Mouse (Mus musculus) MEL (cell line): Measurements from ENCODE around the gene Gsto2. TPM values are rescaled to one million over a fixed set of nuclear protein-coding genes. Genes with fewer than 3 reads are reported as not detected.

ENCODE experiments used
- DNase-seq: peaks from one replicate; pipeline ENCODE4 v3.0.0; 2011; ENCODE audit warnings: low read depth, low spot score
- H3K27ac ChIP-seq: 2 replicates; pipeline ENCODE4 v1.5.1; 2012; ENCODE audit warnings: low read depth, mild to moderate bottlenecking, control low read depth, low read length, moderate library complexity; ENCODE audit not compliant: control insufficient read depth
- H3K27me3 ChIP-seq, 2 experiments: fragments of 150-350 bp in 1 of 2; sonication (generic) in 1 of 2; 2 replicates each; pipeline ENCODE4 v1.6.1; 2012; ENCODE audit warnings: low read length in 2 of 2, mild to moderate bottlenecking in 2 of 2, improper control_type of control experiment in 1 of 2, moderate library complexity in 1 of 2; ENCODE audit not compliant: insufficient read depth in 2 of 2, control insufficient read depth in 1 of 2
- H3K36me3 ChIP-seq, 2 experiments: 2 replicates each; pipeline ENCODE4 v1.6.1; 2012 to 2014; ENCODE audit warnings: low read length in 2 of 2, improper control_type of control experiment in 1 of 2, inconsistent platforms in 1 of 2, mild to moderate bottlenecking in 1 of 2; ENCODE audit not compliant: insufficient read depth in 2 of 2, control insufficient read depth in 1 of 2
- H3K4me1 ChIP-seq, 2 experiments: fragments of 150-350 bp in 1 of 2; sonication (generic) in 1 of 2; 2 replicates each; pipeline ENCODE4 v1.6.1; 2012; ENCODE audit warnings: low read length in 2 of 2, improper control_type of control experiment in 1 of 2, mild to moderate bottlenecking in 1 of 2; ENCODE audit not compliant: insufficient read depth in 2 of 2, control insufficient read depth in 1 of 2
- H3K4me3 ChIP-seq, 2 experiments: fragments of 150-350 bp in 1 of 2; sonication (generic) in 1 of 2; 2 replicates each; pipeline ENCODE4 v1.5.1; 2012; ENCODE audit warnings: low read depth in 2 of 2, low read length in 2 of 2, mild to moderate bottlenecking in 2 of 2, moderate library complexity in 2 of 2, control low read depth in 1 of 2, improper control_type of control experiment in 1 of 2; ENCODE audit not compliant: control insufficient read depth in 1 of 2, insufficient read depth in 1 of 2
- H3K79me2 ChIP-seq: 2 replicates; pipeline ENCODE4 v1.6.1; 2012; ENCODE audit warnings: mild to moderate bottlenecking, low read length, moderate library complexity; ENCODE audit not compliant: control insufficient read depth, poor library complexity, insufficient read depth
- H3K9ac ChIP-seq: 2 replicates; pipeline ENCODE4 v1.6.1; 2012; ENCODE audit warnings: low read depth, mild to moderate bottlenecking, control low read depth, low read length, moderate library complexity; ENCODE audit not compliant: control insufficient read depth, poor library complexity, severe bottlenecking
- H3K9me3 ChIP-seq: fragments of 150-350 bp; sonication (generic); replicated peaks from 2 replicates; pipeline ENCODE4 v1.6.1; 2012; ENCODE audit warnings: mild to moderate bottlenecking, low read length, improper control_type of control experiment, moderate library complexity; ENCODE audit not compliant: insufficient read depth
- BHLHE40 ChIP-seq: IDR thresholded peaks from 2 replicates; pipeline ENCODE4 v1.6.1; 2012; ENCODE audit warnings: low read depth, mild to moderate bottlenecking, inconsistent platforms, low read length, improper control_type of control experiment, borderline replicate concordance
- CHD1 ChIP-seq: IDR thresholded peaks from 2 replicates; pipeline ENCODE4 v1.6.1; 2012; ENCODE audit warnings: low read depth, mild to moderate bottlenecking, inconsistent platforms, low read length, improper control_type of control experiment
- CHD2 ChIP-seq: IDR thresholded peaks from 2 replicates; pipeline ENCODE4 v1.6.1; 2011; ENCODE audit warnings: low read length, improper control_type of control experiment
- CTCF ChIP-seq, 3 experiments: IDR thresholded peaks in 2 of 3; conservative IDR thresholded peaks in 1 of 3; 2 replicates each; pipeline ENCODE4 v1.5.1; 2011 to 2012; ENCODE audit warnings: low read length in 3 of 3, low read depth in 2 of 3, mild to moderate bottlenecking in 2 of 3, improper control_type of control experiment in 1 of 3, inconsistent platforms in 1 of 3, mixed read lengths in 1 of 3, moderate library complexity in 1 of 3; ENCODE audit not compliant: control insufficient read depth in 1 of 3, insufficient read depth in 1 of 3, poor library complexity in 1 of 3, severe bottlenecking in 1 of 3
- ELF1 ChIP-seq: IDR thresholded peaks from 2 replicates; pipeline ENCODE4 v1.6.1; 2014; ENCODE audit warnings: low read depth, mild to moderate bottlenecking, inconsistent platforms, low read length, improper control_type of control experiment, moderate library complexity
- EP300 ChIP-seq, 2 experiments: IDR thresholded peaks; 2 replicates each; pipeline ENCODE4 v1.6.1; 2011; ENCODE audit warnings: improper control_type of control experiment in 2 of 2, low read length in 2 of 2, low read depth in 1 of 2, mild to moderate bottlenecking in 1 of 2
- ETS1 ChIP-seq: IDR thresholded peaks from 2 replicates; pipeline ENCODE4 v1.6.1; 2012; ENCODE audit warnings: low read depth, mild to moderate bottlenecking, inconsistent platforms, low read length, improper control_type of control experiment, moderate library complexity
- GABPA ChIP-seq: IDR thresholded peaks from 2 replicates; pipeline ENCODE4 v1.6.1; 2012; ENCODE audit warnings: low read depth, mild to moderate bottlenecking, inconsistent platforms, low read length, improper control_type of control experiment, moderate library complexity
- HCFC1 ChIP-seq: IDR thresholded peaks from 2 replicates; pipeline ENCODE4 v1.6.1; 2012; ENCODE audit warnings: low read depth, mild to moderate bottlenecking, inconsistent platforms, low read length, improper control_type of control experiment, moderate library complexity
- JUND ChIP-seq: IDR thresholded peaks from 2 replicates; pipeline ENCODE4 v1.6.1; 2011; ENCODE audit warnings: low read depth, mild to moderate bottlenecking, improper control_type of control experiment, low read length
- MXI1 ChIP-seq: IDR thresholded peaks from 2 replicates; pipeline ENCODE4 v1.6.1; 2011; ENCODE audit warnings: mild to moderate bottlenecking, low read depth, low read length, improper control_type of control experiment
- MYB ChIP-seq: IDR thresholded peaks from 2 replicates; pipeline ENCODE4 v1.6.1; 2011; ENCODE audit warnings: mild to moderate bottlenecking, low read depth, low read length, improper control_type of control experiment
- NELFE ChIP-seq: IDR thresholded peaks from 2 replicates; pipeline ENCODE4 v1.6.1; 2011; ENCODE audit warnings: low read depth, low read length, improper control_type of control experiment
- NRF1 ChIP-seq: IDR thresholded peaks from 2 replicates; pipeline ENCODE4 v1.6.1; 2014; ENCODE audit warnings: low read depth, mild to moderate bottlenecking, inconsistent platforms, low read length, improper control_type of control experiment, moderate library complexity; ENCODE audit not compliant: poor library complexity, insufficient read depth, severe bottlenecking
- POLR2AphosphoS5 ChIP-seq: IDR thresholded peaks from 2 replicates; pipeline ENCODE4 v1.6.1; 2012; ENCODE audit warnings: low read depth, borderline replicate concordance, mild to moderate bottlenecking, inconsistent platforms, low read length, moderate library complexity, mixed read lengths
- SIN3A ChIP-seq: IDR thresholded peaks from 2 replicates; pipeline ENCODE4 v1.6.1; 2012; ENCODE audit warnings: low read length, improper control_type of control experiment, inconsistent platforms
- TBP ChIP-seq: IDR thresholded peaks from 2 replicates; pipeline ENCODE4 v1.8.0; 2011; ENCODE audit warnings: low read depth, low read length, improper control_type of control experiment
- TCF12 ChIP-seq: IDR thresholded peaks from 2 replicates; pipeline ENCODE4 v1.6.1; 2014; ENCODE audit warnings: low read depth, mild to moderate bottlenecking, inconsistent platforms, low read length, improper control_type of control experiment, moderate library complexity
- UBTF ChIP-seq: IDR thresholded peaks from 2 replicates; pipeline ENCODE4 v1.6.1; 2012; ENCODE audit warnings: low read depth, mild to moderate bottlenecking, inconsistent platforms, low read length, improper control_type of control experiment, moderate library complexity, borderline replicate concordance; ENCODE audit not compliant: insufficient read depth
- USF1 ChIP-seq: IDR thresholded peaks from 2 replicates; pipeline ENCODE4 v1.6.1; 2014; ENCODE audit warnings: low read depth, mild to moderate bottlenecking, inconsistent platforms, low read length, improper control_type of control experiment, moderate library complexity
- USF2 ChIP-seq, 2 experiments: IDR thresholded peaks; 2 replicates each; pipeline ENCODE4 v1.6.1; 2011 to 2012; ENCODE audit warnings: improper control_type of control experiment in 2 of 2, low read length in 2 of 2, borderline replicate concordance in 1 of 2, inconsistent platforms in 1 of 2, low read depth in 1 of 2, mild to moderate bottlenecking in 1 of 2; ENCODE audit not compliant: insufficient read depth in 1 of 2
- ZC3H11A ChIP-seq: IDR thresholded peaks from 2 replicates; pipeline ENCODE4 v1.6.1; 2012; ENCODE audit warnings: low read depth, mild to moderate bottlenecking, inconsistent platforms, low read length, improper control_type of control experiment
- ZMIZ1 ChIP-seq: IDR thresholded peaks from 2 replicates; pipeline ENCODE4 v1.6.1; 2012; ENCODE audit warnings: low read depth, mild to moderate bottlenecking, inconsistent platforms, low read length, improper control_type of control experiment, moderate library complexity
- ZNF384 ChIP-seq: IDR thresholded peaks from 2 replicates; pipeline ENCODE4 v1.6.1; 2012; ENCODE audit warnings: low read depth, mild to moderate bottlenecking, inconsistent platforms, low read length, improper control_type of control experiment
- polyA plus RNA-seq, 2 experiments: library from polyadenylated mRNA; stranded (reverse) in 1 of 2; unstranded in 1 of 2; fragments of >175 nt in 1 of 2; fragments of >200 nt in 1 of 2; gene quantifications; 2 replicates each; pipeline versions ENCODE4 v1.2.1 to v1.2.4; 2012; ENCODE audit warnings: low replicate concordance in 2 of 2, low read depth in 1 of 2; ENCODE audit not compliant: insufficient read length in 2 of 2, insufficient read depth in 1 of 2, missing spikeins in 1 of 2
- total RNA-seq: library from RNA; depleted of rRNA; stranded (reverse); fragments of 300-350 nt; gene quantifications from 2 replicates; pipeline ENCODE4 v1.2.3, GENCODE M21; 2012

Gene Gsto2
- total and polyA plus RNA-seq, 3 experiments, result 0.14 TPM; not detected in 2

GRCm38 (mm10) chr19:47853053-47853452, 12.3 kb upstream of the Gsto2 start:
- Histone ChIP-seq H3K4me1 (peaks cover 5 to 10% of the 10 kb centered on the region in 2 experiments), H3K9ac (no peak overlapping the region), H3K4me3 (no peak overlapping the region), H3K9me3 (no peaks in the 10 kb centered on the region), H3K27ac (no peak overlapping the region), H3K36me3 (peaks cover 0 to 5% of the 10 kb centered on the region in 2 experiments; a peak in 2 of 4 replicates), H3K79me2 (peaks cover 10% of the 10 kb centered on the region), H3K27me3 (no peaks in the 10 kb centered on the region)
- no peak for DNase-seq
- no peak for TF ChIP-seq ZNF384
- TF ChIP-seq ELF1, result no peak
- TF ChIP-seq CTCF (IDR thresholded peaks at IDR 0.05 in 2 of 3, conservative IDR thresholded peaks at IDR 0.05 in 1 of 3; ENCODE audit: control insufficient read depth in 1 of 3, insufficient read depth in 1 of 3, low read depth in 2 of 3, low read length in 3 of 3, poor library complexity in 1 of 3, severe bottlenecking in 1 of 3), result no peak
- no peak for TF ChIP-seq CHD1
- TF ChIP-seq ETS1, result no peak
- no peak for TF ChIP-seq CHD2
- TF ChIP-seq NELFE, result no peak
- TF ChIP-seq MXI1, result no peak
- TF ChIP-seq USF1, result no peak
- TF ChIP-seq USF2 (IDR thresholded peaks at IDR 0.05; ENCODE audit: borderline replicate concordance in 1 of 2, insufficient read depth in 1 of 2, low read depth in 1 of 2, low read length in 2 of 2), result no peak
- TF ChIP-seq TBP, result no peak
- no peak for TF ChIP-seq GABPA
- no peak for TF ChIP-seq TCF12
- TF ChIP-seq SIN3A, result no peak
- no peak for TF ChIP-seq ZC3H11A
- TF ChIP-seq MYB, result no peak
- TF ChIP-seq NRF1, result no peak
- no peak for TF ChIP-seq POLR2AphosphoS5

GRCm38 (mm10) chr19:47853951-47854795, 11.2 kb upstream of the Gsto2 start:
- no peaks in the 10 kb centered on the region for H3K27me3 ChIP-seq
- H3K27ac ChIP-seq, result no peak overlapping the region
- peaks cover 5 to 10% of the 10 kb centered on the region in 2 experiments for H3K4me1 ChIP-seq
- TF ChIP-seq CHD1 (no peak), NRF1 (no peak), USF1 (no peak), ZC3H11A (no peak), CHD2 (no peak), ZMIZ1 (no peak), UBTF (no peak), EP300 (IDR thresholded peaks at IDR 0.05; ENCODE audit: low read depth in 1 of 2, low read length in 2 of 2) (no peak), JUND (no peak), BHLHE40 (no peak), MXI1 (no peak), USF2 (IDR thresholded peaks at IDR 0.05; ENCODE audit: borderline replicate concordance in 1 of 2, insufficient read depth in 1 of 2, low read depth in 1 of 2, low read length in 2 of 2) (no peak), HCFC1 (no peak), SIN3A (no peak)
- peak overlapping the region; percentile 82 to 86 for H3K4me3 ChIP-seq
- H3K79me2 ChIP-seq, result peaks cover 10% of the 10 kb centered on the region
- no peak for DNase-seq
- H3K9ac ChIP-seq, result peak overlapping the region; percentile 46
- no peaks in the 10 kb centered on the region for H3K9me3 ChIP-seq
- H3K36me3 ChIP-seq, result peaks cover 1 to 5% of the 10 kb centered on the region in 2 experiments
